Mouse (Mus musculus): ENCODE measurements around the gene Pex1.

DNA sequence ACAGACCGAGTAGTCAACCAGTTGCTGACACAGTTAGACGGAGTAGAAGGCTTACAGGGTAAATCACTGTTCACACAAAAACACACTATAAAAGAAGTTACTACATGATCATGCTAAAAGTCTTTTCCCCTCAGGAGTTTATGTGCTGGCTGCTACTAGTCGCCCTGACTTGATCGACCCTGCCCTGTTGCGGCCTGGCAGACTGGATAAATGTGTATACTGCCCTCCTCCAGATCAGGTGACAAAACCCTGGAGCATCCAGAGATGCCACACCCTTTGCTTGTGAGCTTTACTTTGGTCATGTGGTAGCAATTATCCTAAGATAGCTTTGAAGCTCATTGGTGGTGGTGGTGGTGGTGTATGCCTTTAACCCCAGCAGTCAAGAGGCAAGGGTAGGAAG is 34.2 kb downstream of the Pex1 start:
- TF ChIP-seq GATA1 (IDR thresholded peaks at IDR 0.05; ENCODE audit: low read length) (no peak), TAL1 (IDR thresholded peaks at IDR 0.05; ENCODE audit: low read length) (no peak)
